In genomic region chr17:45950533-45951164, GRCm38 (mm10) we compare ENCODE assay signal across 16 mouse cellular contexts.
DNase-seq lines count a peak whose midpoint lies in the region; ATAC-seq and TF ChIP-seq lines count a peak whose summit lies in the region.
"Had no signal": no experiment of that assay in that cellular context is flagged by ENCODE, and none has a peak within 500 bp of the region (broad histone marks: within the 10 kb centered on the region; RNA-seq: fewer than 3 reads in every experiment).

No protein-coding gene starts in this region.

- H3K36me3 ChIP-seq in kidney, embryonic 16.5 days (ENCODE audit: insufficient read depth, low read length), result no peaks in the 10 kb centered on the region
- no peaks in the 10 kb centered on the region for H3K36me3 ChIP-seq in kidney, embryonic 15.5 days
- H3K36me3 ChIP-seq in stomach, postnatal 0 days (ENCODE audit: control insufficient read depth, insufficient read depth, low read length), result no peaks in the 10 kb centered on the region

- H3K9ac ChIP-seq in kidney, embryonic 16.5 days (replicated peaks; ENCODE audit: low read length), result no peak overlapping the region
- no peak overlapping the region for H3K9ac ChIP-seq in kidney, embryonic 15.5 days
- H3K9ac ChIP-seq in stomach, postnatal 0 days (ENCODE audit: low read length), result no peak overlapping the region
- H3K9ac ChIP-seq: lung, embryonic 14.5 days had no signal

- peaks cover 8% of the 10 kb centered on the region for H3K4me1 ChIP-seq in kidney, embryonic 16.5 days (ENCODE audit: insufficient read depth, low read length)
- no peaks in the 10 kb centered on the region for H3K4me1 ChIP-seq in lung, adult 2 months (ENCODE audit: control insufficient read depth, insufficient read depth, low read length)
- peaks cover 14% of the 10 kb centered on the region for H3K4me1 ChIP-seq in kidney, embryonic 15.5 days
- H3K4me1 ChIP-seq in stomach, postnatal 0 days (replicated peaks; ENCODE audit: control insufficient read depth, insufficient read depth), result no peaks in the 10 kb centered on the region

- no peaks in the 10 kb centered on the region for H3K9me3 ChIP-seq in kidney, embryonic 16.5 days (ENCODE audit: low read length)
- H3K9me3 ChIP-seq in kidney, embryonic 15.5 days (replicated peaks), result no peaks in the 10 kb centered on the region
- no peaks in the 10 kb centered on the region for H3K9me3 ChIP-seq in stomach, postnatal 0 days (ENCODE audit: control insufficient read depth, low read length)
- H3K9me3 ChIP-seq: megakaryocyte, embryonic 14.5 days had no signal

- TF ChIP-seq POLR2A in lung, adult 2 months (IDR thresholded peaks at IDR 0.05; ENCODE audit: borderline replicate concordance, extremely low read depth, low read depth, low read length), result no peak

- H3K27ac ChIP-seq in kidney, embryonic 16.5 days (ENCODE audit: low read length), result no peak overlapping the region
- H3K27ac ChIP-seq in kidney, embryonic 15.5 days, result no peak overlapping the region
- no peak overlapping the region for H3K27ac ChIP-seq in stomach, postnatal 0 days (replicated peaks)
- H3K27ac ChIP-seq: left cerebral cortex, adult 2 months had no signal

- DNase-seq in kidney, adult 11 months, result peak; percentile 38
- DNase-seq in lung, postnatal 36 days, result peak; percentile 37
- DNase-seq in lung, adult 2 months, result no peak
- no peak for DNase-seq in stomach, postnatal 0 days (ENCODE audit: low spot score)
- no peak for DNase-seq in thymus, postnatal 14 days
- DNase-seq in layer of hippocampus, postnatal 25 days (ENCODE audit: extremely low spot score in 1 of 2, low spot score in 1 of 2), result no peak
- DNase-seq: cerebellum, postnatal 14 days; heart, postnatal 4 days; lung, embryonic 14.5 days; right cerebral cortex, adult 18-20 months; thymus, adult 2 months had no signal

- H3K4me2 ChIP-seq in kidney, embryonic 16.5 days (replicated peaks; ENCODE audit: low read depth, low read length), result no peak overlapping the region
- no peak overlapping the region for H3K4me2 ChIP-seq in kidney, embryonic 15.5 days
- no peak overlapping the region for H3K4me2 ChIP-seq in stomach, postnatal 0 days (replicated peaks; ENCODE audit: low read depth)
- H3K4me2 ChIP-seq: lung, embryonic 14.5 days had no signal

- TF ChIP-seq EP300 in stomach, postnatal 0 days (optimal IDR thresholded peaks at IDR 0.05), result no peak

- no peak for TF ChIP-seq CTCF in lung, adult 2 months (IDR thresholded peaks at IDR 0.05; ENCODE audit: insufficient read depth, low read length)
- TF ChIP-seq CTCF in stomach, postnatal 0 days (IDR thresholded peaks at IDR 0.05; ENCODE audit: low read depth), result no peak

- no peak for ATAC-seq in kidney, embryonic 16.5 days (ENCODE audit: low FRiP score, low TSS enrichment)
- ATAC-seq in kidney, embryonic 15.5 days (replicated peaks; ENCODE audit: low FRiP score), result 0 out of 2 replicates have a peak, but pooled peaks have one; percentile 12
- ATAC-seq in stomach, postnatal 0 days (ENCODE audit: low FRiP score, low TSS enrichment), result 0 out of 2 replicates have a peak, but pooled peaks have one; percentile 41
- ATAC-seq: hindbrain, embryonic 16.5 days had no signal

- H3K27me3 ChIP-seq in kidney, embryonic 16.5 days (ENCODE audit: insufficient read depth, low read length), result no peaks in the 10 kb centered on the region
- H3K27me3 ChIP-seq in kidney, embryonic 15.5 days, result no peaks in the 10 kb centered on the region
- H3K27me3 ChIP-seq in stomach, postnatal 0 days (ENCODE audit: control insufficient read depth, insufficient read depth, low read length), result no peaks in the 10 kb centered on the region

- no peak overlapping the region for H3K4me3 ChIP-seq in kidney, embryonic 16.5 days (ENCODE audit: low read length)
- H3K4me3 ChIP-seq in lung, adult 2 months (replicated peaks; ENCODE audit: extremely low read depth, low read depth, low read length), result no peak overlapping the region
- H3K4me3 ChIP-seq in kidney, embryonic 15.5 days (replicated peaks), result no peak overlapping the region
- H3K4me3 ChIP-seq in stomach, postnatal 0 days (ENCODE audit: low read depth, low read length), result no peak overlapping the region
- H3K4me3 ChIP-seq: left cerebral cortex, adult 2 months; megakaryocyte, embryonic 14.5 days had no signal

- 38% methylated on average over 9 of the region's 9 CpGs for WGBS in kidney, embryonic 16.5 days
- 49% methylated on average over 9 of the region's 9 CpGs for WGBS in lung, adult 2 months
- 42% methylated on average over 9 of the region's 9 CpGs for WGBS in kidney, embryonic 15.5 days
- WGBS in stomach, postnatal 0 days, result 55% methylated on average over 9 of the region's 9 CpGs

Comparison
In these comparisons a context has a peak if more than half of its experiments do, and no peak if none do; other contexts are left out.
1. DNase-seq: peak in kidney, adult 11 months (single experiment) and lung, postnatal 36 days (single experiment); none in lung, adult 2 months (single experiment), stomach, postnatal 0 days (single experiment), thymus, postnatal 14 days (single experiment) and layer of hippocampus, postnatal 25 days (0 of 2).